Mouse (Mus musculus) liver, embryonic 13.5 days (tissue): ENCODE measurements around the gene Chn2. TPM values are rescaled to one million over a fixed set of nuclear protein-coding genes. Genes with fewer than 3 reads are reported as not detected.

Experiments used
- ATAC-seq: fragments of 200-750 bp; cut with Nextera tagmentation; 2 replicates; pipeline ENCODE4 v1.8.0; 2017; ENCODE audit warnings: low read depth, mild to moderate bottlenecking, moderate number of reproducible peaks, moderate library complexity
- DNase-seq: peaks from one replicate; pipeline ENCODE4 v3.0.0; 2022
- H3K27ac ChIP-seq: fragments of 300-500 bp; sonication (generic); 2 replicates; pipeline ENCODE4 v1.5.1; 2015; ENCODE audit warnings: moderate library complexity, mild to moderate bottlenecking, inconsistent platforms
- H3K27me3 ChIP-seq: fragments of 300-500 bp; sonication (generic); 2 replicates; pipeline ENCODE4 v1.6.1; 2015; ENCODE audit warnings: mild to moderate bottlenecking, inconsistent platforms
- H3K36me3 ChIP-seq: fragments of 300-500 bp; sonication (generic); 2 replicates; pipeline ENCODE4 v1.6.1; 2015; ENCODE audit warnings: mild to moderate bottlenecking, inconsistent platforms
- H3K4me1 ChIP-seq: fragments of 300-500 bp; sonication (generic); replicated peaks from 2 replicates; pipeline ENCODE4 v1.6.1; 2015; ENCODE audit warnings: inconsistent platforms
- H3K4me2 ChIP-seq: fragments of 300-500 bp; sonication (generic); 2 replicates; pipeline ENCODE4 v1.6.1; 2015; ENCODE audit warnings: inconsistent platforms, mild to moderate bottlenecking, moderate library complexity
- H3K4me3 ChIP-seq: fragments of 300-500 bp; sonication (generic); replicated peaks from 2 replicates; pipeline ENCODE4 v1.5.1; 2015; ENCODE audit warnings: mild to moderate bottlenecking, inconsistent platforms
- H3K9ac ChIP-seq: fragments of 300-500 bp; sonication (generic); 2 replicates; pipeline ENCODE4 v1.6.1; 2015; ENCODE audit warnings: mild to moderate bottlenecking, inconsistent platforms
- H3K9me3 ChIP-seq: fragments of 300-500 bp; sonication (generic); replicated peaks from 2 replicates; pipeline ENCODE4 v1.6.1; 2016; ENCODE audit warnings: inconsistent platforms
- WGBS: fragments of 180-500 bp; shearing (Covaris S2); methylation state at CpG from one replicate; pipeline ENCODE4 v1.1.7; 2015; ENCODE audit not compliant: insufficient replicate concordance; 5-methylcytosine and 5-hydroxymethylcytosine counted together
- polyA plus RNA-seq: library from polyadenylated mRNA; unstranded; fragments of >200 nt; fragmentation: Nextera tagmentation; extraction: Ambion mirVana; gene quantifications from 2 replicates; pipeline ENCODE4 v1.2.1, GENCODE M21; 2015

Chn2 gene
- polyA plus RNA-seq, 1 experiment from 2014 or later: 3.3 TPM

DNA sequence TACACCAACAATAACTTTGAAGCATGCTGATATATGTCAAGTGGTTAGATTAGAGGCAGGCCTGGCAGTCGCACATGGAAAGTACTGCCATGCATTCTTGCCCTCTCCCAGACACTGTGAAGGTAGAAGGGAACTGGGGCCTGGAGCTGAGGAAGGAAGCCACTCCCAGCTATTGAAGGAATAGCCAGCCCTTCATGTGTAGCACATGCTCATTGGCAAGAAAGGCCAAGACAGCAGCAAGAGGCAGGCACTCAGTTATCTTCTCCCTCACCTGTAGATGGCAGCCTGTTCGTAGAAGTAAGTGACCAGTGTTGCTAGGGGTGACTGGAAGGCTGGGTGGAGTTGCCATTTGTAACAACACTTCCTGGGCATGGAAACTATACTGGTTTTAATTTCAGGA, 165.6 kb downstream of the Chn2 start:
- no peak overlapping the region for H3K4me3 ChIP-seq
- no peak overlapping the region for H3K27ac ChIP-seq
- ATAC-seq (no peak), DNase-seq (no peak)
- no peaks in the 10 kb centered on the region for H3K27me3 ChIP-seq
- peaks cover 15% of the 10 kb centered on the region; the same call in 1 of the 2 replicates for H3K4me1 ChIP-seq
- no peaks in the 10 kb centered on the region for H3K9me3 ChIP-seq
- H3K9ac ChIP-seq: no peak overlapping the region
- WGBS: 43% methylated on average over 2 of the region's 2 CpGs
- no peaks in the 10 kb centered on the region for H3K36me3 ChIP-seq
- no peak overlapping the region for H3K4me2 ChIP-seq

- H3K4me1 ChIP-seq: peaks cover 15% of the 10 kb centered on the region; the same call in 1 of the 2 replicates
- H3K27ac ChIP-seq: no peak overlapping the region
- WGBS: 65% methylated on average over 5 of the region's 5 CpGs
- ATAC-seq (no peak), DNase-seq (no peak)
- no peaks in the 10 kb centered on the region for H3K9me3 ChIP-seq
- no peaks in the 10 kb centered on the region for H3K27me3 ChIP-seq
- no peak overlapping the region for H3K4me2 ChIP-seq
- H3K9ac ChIP-seq: no peak overlapping the region
- H3K36me3 ChIP-seq: no peaks in the 10 kb centered on the region
- no peak overlapping the region for H3K4me3 ChIP-seq
Observed at GRCm38 (mm10) chr6:54205471-54205870, 166.1 kb downstream of the Chn2 start.

- peaks cover 15% of the 10 kb centered on the region; the same call in 1 of the 2 replicates for H3K4me1 ChIP-seq
- 62% methylated on average over 6 of the region's 6 CpGs for WGBS
- no peaks in the 10 kb centered on the region for H3K27me3 ChIP-seq
- H3K4me3 ChIP-seq: no peak overlapping the region
- no peaks in the 10 kb centered on the region for H3K9me3 ChIP-seq
- no peak overlapping the region for H3K27ac ChIP-seq
- no peak overlapping the region for H3K4me2 ChIP-seq
- DNase-seq: no peak
- H3K36me3 ChIP-seq: no peaks in the 10 kb centered on the region
- H3K9ac ChIP-seq: no peak overlapping the region
- no peak for ATAC-seq
Observed at GRCm38 (mm10) chr6:54206221-54206738, 166.9 kb downstream of the Chn2 start.

DNA sequence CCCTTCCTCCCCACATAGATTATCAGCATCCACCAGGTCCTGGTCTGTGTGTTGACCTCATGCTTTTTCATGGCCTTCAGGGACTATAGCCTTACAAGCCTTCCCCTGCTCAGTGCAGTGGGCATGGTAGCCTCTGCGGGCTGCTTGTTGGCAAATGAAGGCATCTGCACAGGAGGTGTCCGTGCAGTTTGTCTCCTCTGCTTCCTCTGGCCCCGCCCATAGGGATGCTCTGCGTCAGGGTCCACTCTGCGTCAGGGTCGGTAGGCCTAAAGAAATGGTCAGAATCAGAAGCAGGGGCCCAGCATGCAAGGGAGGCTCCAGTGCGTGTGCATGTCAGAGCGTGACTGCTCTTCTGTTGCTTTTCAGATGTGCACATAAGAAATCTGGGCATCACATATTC, 169.4 kb downstream of the Chn2 start:
- DNase-seq (no peak), ATAC-seq (no peak)
- Histone ChIP-seq H3K9ac (no peak overlapping the region), H3K9me3 (no peaks in the 10 kb centered on the region), H3K4me3 (no peak overlapping the region), H3K27ac (no peak overlapping the region), H3K27me3 (no peaks in the 10 kb centered on the region), H3K4me1 (no peaks in the 10 kb centered on the region), H3K4me2 (no peak overlapping the region), H3K36me3 (no peaks in the 10 kb centered on the region)
- WGBS: 76% methylated on average over 8 of the region's 8 CpGs

DNA sequence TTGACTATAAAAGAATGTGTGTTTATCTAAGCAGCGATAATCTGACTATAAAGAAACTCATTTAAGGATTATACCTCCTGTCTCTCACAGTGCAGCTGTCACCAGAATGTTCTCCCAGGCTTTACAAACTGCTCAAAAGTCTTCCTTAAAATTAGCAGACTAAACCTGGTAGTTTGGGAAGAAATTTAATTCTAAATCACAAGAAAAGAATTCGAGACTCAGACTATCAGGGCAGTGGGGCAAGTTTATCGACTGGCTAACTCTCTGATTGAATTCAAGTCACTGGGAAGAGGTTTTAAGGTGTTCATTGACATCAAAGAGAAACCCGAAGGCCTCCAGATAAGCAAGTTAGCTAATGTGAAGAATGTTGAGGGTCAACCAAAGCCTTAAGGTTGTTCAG, 171.6 kb downstream of the Chn2 start:
- DNase-seq (no peak), ATAC-seq (no peak)
- no peak overlapping the region for H3K9ac ChIP-seq
- no peak overlapping the region for H3K27ac ChIP-seq
- no peak overlapping the region for H3K4me2 ChIP-seq
- no peaks in the 10 kb centered on the region for H3K9me3 ChIP-seq
- no peak overlapping the region for H3K4me3 ChIP-seq
- no peaks in the 10 kb centered on the region for H3K36me3 ChIP-seq
- H3K27me3 ChIP-seq: no peaks in the 10 kb centered on the region
- WGBS: 65% methylated on average over 4 of the region's 4 CpGs
- no peaks in the 10 kb centered on the region for H3K4me1 ChIP-seq

DNA sequence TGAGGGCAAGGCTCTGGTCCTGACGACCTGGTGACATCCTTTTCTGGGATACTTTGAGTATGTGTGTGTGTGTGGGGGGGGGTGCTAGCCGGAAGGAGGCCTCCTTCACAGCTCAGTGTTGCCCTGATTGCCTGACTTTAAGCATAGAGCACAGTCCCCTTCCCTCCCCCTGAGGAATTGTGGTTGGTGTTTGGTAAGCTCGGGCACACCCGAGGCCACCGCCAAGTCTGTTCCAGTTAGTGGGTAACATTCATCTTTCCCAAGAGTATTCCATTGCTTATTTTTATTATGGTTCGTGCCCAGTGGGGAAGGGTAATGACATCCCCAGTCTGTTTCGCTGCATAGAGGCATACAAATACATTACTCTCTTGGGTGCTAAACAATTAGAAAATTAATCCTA, 172.6 kb downstream of the Chn2 start:
- H3K9ac ChIP-seq: no peak overlapping the region
- H3K4me2 ChIP-seq: no peak overlapping the region
- WGBS: 70% methylated on average over 7 of the region's 7 CpGs
- no peak for ATAC-seq
- H3K4me3 ChIP-seq: no peak overlapping the region
- no peaks in the 10 kb centered on the region for H3K36me3 ChIP-seq
- no peaks in the 10 kb centered on the region for H3K27me3 ChIP-seq
- H3K9me3 ChIP-seq: no peaks in the 10 kb centered on the region
- DNase-seq: no peak
- H3K4me1 ChIP-seq: no peaks in the 10 kb centered on the region
- no peak overlapping the region for H3K27ac ChIP-seq

DNA sequence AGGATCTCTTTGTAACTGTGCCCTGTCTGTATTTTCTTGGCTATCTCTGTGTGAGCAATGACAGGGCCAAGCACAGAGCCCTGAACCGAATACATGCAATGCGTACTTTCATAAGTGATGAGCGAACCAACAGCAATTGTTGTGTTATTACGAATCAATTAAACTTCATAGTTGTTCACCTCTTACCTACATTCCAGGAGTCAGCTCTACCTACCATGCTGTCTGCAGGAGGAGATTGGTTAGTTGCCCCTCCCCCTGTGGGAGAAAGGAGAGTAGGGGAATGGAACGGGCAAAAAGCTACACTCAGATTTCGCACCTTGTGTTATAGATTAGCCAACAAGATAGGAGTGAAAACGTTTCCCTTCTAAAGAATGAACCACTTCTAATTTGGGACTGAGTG, 174.4 kb downstream of the Chn2 start:
- ATAC-seq: no peak
- Histone ChIP-seq H3K36me3 (no peaks in the 10 kb centered on the region), H3K27me3 (no peaks in the 10 kb centered on the region), H3K9ac (no peak overlapping the region), H3K4me3 (no peak overlapping the region), H3K9me3 (no peaks in the 10 kb centered on the region), H3K27ac (no peak overlapping the region), H3K4me2 (no peak overlapping the region), H3K4me1 (no peaks in the 10 kb centered on the region)
- DNase-seq: no peak
- WGBS: 67% methylated on average over 7 of the region's 7 CpGs

DNA sequence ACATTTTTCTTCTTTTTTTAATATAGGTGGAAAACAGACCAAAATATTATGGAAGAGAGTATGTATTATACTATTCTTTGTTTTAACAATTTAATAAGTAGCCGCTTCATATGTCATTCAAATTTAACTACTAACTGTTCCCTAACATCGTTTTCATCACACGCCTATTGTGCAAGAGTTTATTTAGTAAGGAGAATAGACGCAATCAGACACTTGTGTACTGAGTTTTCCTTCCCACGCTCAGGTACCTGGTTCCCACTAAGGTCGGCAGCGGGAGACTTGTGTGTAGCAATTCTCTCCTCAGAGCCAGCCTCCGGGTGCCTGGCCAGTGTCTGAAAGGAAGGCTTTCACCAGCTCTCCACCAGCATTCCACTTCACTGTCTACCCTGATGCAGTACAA, 176.3 kb downstream of the Chn2 start:
- Histone ChIP-seq H3K4me1 (no peaks in the 10 kb centered on the region), H3K27ac (no peak overlapping the region), H3K36me3 (no peaks in the 10 kb centered on the region), H3K9ac (no peak overlapping the region), H3K9me3 (no peaks in the 10 kb centered on the region), H3K4me2 (no peak overlapping the region), H3K27me3 (no peaks in the 10 kb centered on the region), H3K4me3 (no peak overlapping the region)
- DNase-seq: no peak
- WGBS: 70% methylated on average over 8 of the region's 8 CpGs
- ATAC-seq: no peak

- 57% methylated on average over 5 of the region's 5 CpGs for WGBS
- Histone ChIP-seq H3K9me3 (no peaks in the 10 kb centered on the region), H3K9ac (no peak overlapping the region), H3K27ac (no peak overlapping the region), H3K27me3 (no peaks in the 10 kb centered on the region), H3K4me1 (no peaks in the 10 kb centered on the region), H3K4me3 (no peak overlapping the region), H3K4me2 (no peak overlapping the region), H3K36me3 (no peaks in the 10 kb centered on the region)
- DNase-seq (no peak), ATAC-seq (no peak)
Observed at GRCm38 (mm10) chr6:54216512-54216911, 177.2 kb downstream of the Chn2 start.

DNA sequence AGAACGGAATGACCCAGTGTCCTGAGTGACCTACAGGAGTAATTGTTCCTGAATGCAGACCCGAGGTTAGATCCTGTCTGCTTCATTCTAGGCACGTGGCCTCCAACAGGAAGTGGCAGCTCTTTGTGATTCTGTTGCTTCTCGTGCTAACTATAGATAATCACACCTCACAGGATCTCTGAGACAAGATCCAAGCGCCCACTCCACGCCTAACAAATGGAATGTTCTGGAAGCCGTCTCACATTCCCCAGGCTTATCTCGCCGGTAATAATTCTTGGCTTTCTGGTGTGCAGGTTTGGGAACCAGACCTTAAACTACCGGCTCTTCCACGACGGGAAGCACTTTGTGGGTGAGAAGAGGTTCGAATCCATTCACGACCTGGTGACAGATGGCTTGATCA, 180.8 kb downstream of the Chn2 start:
- Histone ChIP-seq H3K4me3 (no peak overlapping the region), H3K27ac (no peak overlapping the region), H3K9ac (no peak overlapping the region), H3K36me3 (no peaks in the 10 kb centered on the region), H3K27me3 (no peaks in the 10 kb centered on the region), H3K4me2 (no peak overlapping the region), H3K4me1 (no peaks in the 10 kb centered on the region), H3K9me3 (no peaks in the 10 kb centered on the region)
- no peak for ATAC-seq
- 60% methylated on average over 14 of the region's 14 CpGs for WGBS
- DNase-seq: no peak

GRCm38 (mm10) chr6:54223529-54223928, 184.2 kb downstream of the Chn2 start:
- no peaks in the 10 kb centered on the region for H3K9me3 ChIP-seq
- no peaks in the 10 kb centered on the region for H3K36me3 ChIP-seq
- no peak overlapping the region for H3K9ac ChIP-seq
- no peaks in the 10 kb centered on the region for H3K4me1 ChIP-seq
- H3K4me3 ChIP-seq: no peak overlapping the region
- no peak overlapping the region for H3K4me2 ChIP-seq
- no peak overlapping the region for H3K27ac ChIP-seq
- no peaks in the 10 kb centered on the region for H3K27me3 ChIP-seq
- DNase-seq (no peak), ATAC-seq (no peak)
- 76% methylated on average over 4 of the region's 4 CpGs for WGBS

DNA sequence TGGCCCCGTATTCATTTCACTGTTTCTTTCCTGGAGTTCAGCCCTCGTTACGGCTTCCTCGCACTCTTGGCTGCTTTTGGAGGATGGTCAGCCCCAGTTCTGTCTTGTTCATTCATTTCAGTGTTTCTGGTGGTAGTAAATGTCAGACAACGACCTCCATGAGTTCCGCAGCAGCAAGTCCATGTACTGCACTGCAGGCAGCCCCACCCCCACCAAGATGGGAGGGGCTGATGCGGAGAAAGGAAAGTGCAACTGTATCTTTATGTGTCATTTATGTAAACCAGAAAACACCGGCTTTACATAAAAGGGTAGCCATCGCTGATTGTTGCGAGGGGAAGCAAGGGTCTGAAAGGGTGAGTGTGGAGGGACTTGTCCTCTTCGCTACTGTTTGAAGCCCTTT, 185.0 kb downstream of the Chn2 start:
- no peaks in the 10 kb centered on the region for H3K27me3 ChIP-seq
- no peaks in the 10 kb centered on the region for H3K4me1 ChIP-seq
- no peak overlapping the region for H3K9ac ChIP-seq
- no peak overlapping the region for H3K27ac ChIP-seq
- DNase-seq: no peak
- H3K36me3 ChIP-seq: no peaks in the 10 kb centered on the region
- H3K9me3 ChIP-seq: no peaks in the 10 kb centered on the region
- ATAC-seq: no peak
- WGBS: 74% methylated on average over 11 of the region's 11 CpGs
- H3K4me3 ChIP-seq: no peak overlapping the region
- H3K4me2 ChIP-seq: no peak overlapping the region
